Mouse (Mus musculus) stomach, embryonic 14.5 days (tissue): ENCODE results near the gene 4930415O20Rik. TPM values are rescaled to one million over a fixed set of nuclear protein-coding genes. Genes with fewer than 3 reads are reported as not detected.

Experiments
- ATAC-seq: fragments of 200-750 bp; cut with Nextera tagmentation; 2 replicates; pipeline ENCODE4 v1.8.0; 2017; ENCODE audit warnings: low read depth, moderate TSS enrichment; ENCODE audit not compliant: insufficient number of reproducible peaks, insufficient read depth, low FRiP score
- H3K27ac ChIP-seq: fragments of 300-500 bp; sonication (generic); 2 replicates; pipeline ENCODE4 v1.5.1; 2014; ENCODE audit warnings: mild to moderate bottlenecking, low read length, moderate library complexity, mixed read lengths
- H3K27me3 ChIP-seq: fragments of 300-500 bp; sonication (generic); 2 replicates; pipeline ENCODE4 v1.6.1; 2014; ENCODE audit warnings: low read length, control low read depth, mixed read lengths; ENCODE audit not compliant: control insufficient read depth, insufficient read depth
- H3K36me3 ChIP-seq: fragments of 300-500 bp; sonication (generic); 2 replicates; pipeline ENCODE4 v1.6.1; 2014; ENCODE audit warnings: mild to moderate bottlenecking, control low read depth, low read length, moderate library complexity, mixed read lengths; ENCODE audit not compliant: control insufficient read depth, insufficient read depth
- H3K4me1 ChIP-seq: fragments of 300-500 bp; sonication (generic); 2 replicates; pipeline ENCODE4 v1.6.1; 2014; ENCODE audit warnings: low read length, control low read depth, mixed read lengths; ENCODE audit not compliant: control insufficient read depth, insufficient read depth
- H3K4me2 ChIP-seq: fragments of 300-500 bp; sonication (generic); replicated peaks from 2 replicates; pipeline ENCODE4 v1.6.1; 2014; ENCODE audit warnings: low read depth, low read length, control low read depth
- H3K4me3 ChIP-seq: fragments of 300-500 bp; sonication (generic); 2 replicates; pipeline ENCODE4 v1.5.1; 2014; ENCODE audit warnings: low read depth, low read length, control low read depth
- H3K9ac ChIP-seq: fragments of 300-500 bp; sonication (generic); replicated peaks from 2 replicates; pipeline ENCODE4 v1.6.1; 2014; ENCODE audit warnings: low read depth, mild to moderate bottlenecking, control low read depth, low read length, moderate library complexity, mixed read lengths
- H3K9me3 ChIP-seq: fragments of 300-500 bp; sonication (generic); 2 replicates; pipeline ENCODE4 v1.6.1; 2016; ENCODE audit warnings: low read depth, low read length, control low read depth; ENCODE audit not compliant: control insufficient read depth
- WGBS: fragments of 180-500 bp; shearing (Covaris S2); extraction: QIAGEN DNeasy Blood & Tissue Kit; methylation state at CpG from one replicate; pipeline ENCODE4 v1.1.7; 2014; 5-methylcytosine and 5-hydroxymethylcytosine counted together
- polyA plus RNA-seq: library from polyadenylated mRNA; unstranded; fragments of >200 nt; fragmentation: Nextera tagmentation; extraction: Ambion mirVana; gene quantifications from 2 replicates; pipeline ENCODE4 v1.2.1, GENCODE M21; 2014

Gene 4930415O20Rik
- polyA plus RNA-seq, 1 experiment from 2014 or later: not detected

GRCm38 (mm10) chr15:98614551-98614950 is 43.7 kb downstream of the 4930415O20Rik start:
- H3K27ac ChIP-seq: no peak overlapping the region; the same call in 1 of the 2 replicates
- no peaks in the 10 kb centered on the region for H3K36me3 ChIP-seq
- no peak overlapping the region for H3K4me3 ChIP-seq
- no peak for ATAC-seq
- H3K4me1 ChIP-seq: peaks cover 8% of the 10 kb centered on the region
- no peak overlapping the region for H3K9ac ChIP-seq
- WGBS: 54% methylated on average over 9 of the region's 9 CpGs
- H3K9me3 ChIP-seq: no peaks in the 10 kb centered on the region
- no peaks in the 10 kb centered on the region for H3K27me3 ChIP-seq
- H3K4me2 ChIP-seq: no peak overlapping the region

DNA sequence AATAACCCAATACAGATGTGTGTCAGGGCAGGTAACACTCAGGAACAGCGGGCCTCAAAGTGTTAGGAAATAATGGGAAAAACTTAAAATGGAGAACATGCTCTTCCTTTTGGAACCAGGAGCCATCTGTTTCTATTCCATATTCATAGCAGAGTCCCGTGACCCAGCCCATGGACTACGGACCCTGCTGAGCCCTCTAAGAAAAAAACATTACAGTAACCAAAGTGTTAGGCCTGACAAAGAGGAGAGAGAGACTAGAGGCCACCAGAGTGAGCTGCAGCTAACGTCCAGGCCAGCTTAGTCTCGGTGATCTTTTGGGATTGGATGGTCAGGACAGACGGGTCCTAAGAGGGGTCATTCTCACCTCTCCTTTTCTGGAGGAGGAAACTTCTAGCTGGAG is 44.2 kb downstream of the 4930415O20Rik start:
- Histone ChIP-seq H3K4me1 (peaks cover 8% of the 10 kb centered on the region), H3K9me3 (no peaks in the 10 kb centered on the region), H3K27ac (no peak overlapping the region; the same call in 1 of the 2 replicates), H3K4me2 (no peak overlapping the region), H3K27me3 (no peaks in the 10 kb centered on the region), H3K9ac (no peak overlapping the region), H3K4me3 (no peak overlapping the region), H3K36me3 (no peaks in the 10 kb centered on the region)
- no peak for ATAC-seq
- 53% methylated on average over 6 of the region's 6 CpGs for WGBS

DNA sequence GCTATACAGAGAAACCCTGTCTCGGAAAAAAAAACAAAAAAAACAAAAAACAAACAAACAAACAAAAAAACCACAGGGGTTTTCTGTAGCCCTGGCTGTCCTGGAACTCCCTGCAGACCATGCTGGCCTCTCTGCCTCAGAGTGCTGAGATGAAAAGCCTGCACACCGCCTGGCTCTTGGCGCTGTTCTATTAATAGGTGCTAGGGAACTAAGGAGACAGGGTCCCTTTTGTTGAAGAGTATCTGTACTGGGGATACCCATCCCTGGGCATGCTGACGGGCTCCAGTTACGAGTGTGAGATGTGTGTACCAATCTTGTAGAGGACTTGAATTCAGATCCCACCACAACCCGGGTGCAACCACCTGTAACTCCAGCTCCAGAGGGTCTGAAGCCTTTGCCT is 44.9 kb downstream of the 4930415O20Rik start:
- no peak overlapping the region for H3K9ac ChIP-seq
- no peaks in the 10 kb centered on the region for H3K36me3 ChIP-seq
- no peak overlapping the region for H3K4me2 ChIP-seq
- 74% methylated on average over 6 of the region's 6 CpGs for WGBS
- H3K27ac ChIP-seq: no peak overlapping the region
- no peaks in the 10 kb centered on the region for H3K27me3 ChIP-seq
- H3K4me3 ChIP-seq: no peak overlapping the region
- H3K9me3 ChIP-seq: no peaks in the 10 kb centered on the region
- no peak for ATAC-seq
- 0 out of 2 replicates have a peak, but pooled peaks cover 4% of the 10 kb centered on the region for H3K4me1 ChIP-seq

GRCm38 (mm10) chr15:98616362-98617175 is 45.8 kb downstream of the 4930415O20Rik start:
- H3K27ac ChIP-seq: no peak overlapping the region
- WGBS: 36% methylated on average over 20 of the region's 20 CpGs
- no peak for ATAC-seq
- H3K27me3 ChIP-seq: no peaks in the 10 kb centered on the region
- no peaks in the 10 kb centered on the region for H3K36me3 ChIP-seq
- H3K9ac ChIP-seq: no peak overlapping the region
- H3K4me3 ChIP-seq: no peak overlapping the region
- no peaks in the 10 kb centered on the region for H3K9me3 ChIP-seq
- 0 out of 2 replicates have a peak, but pooled peaks cover 4% of the 10 kb centered on the region for H3K4me1 ChIP-seq
- no peak overlapping the region for H3K4me2 ChIP-seq

- Histone ChIP-seq H3K4me1 (0 out of 2 replicates have a peak, but pooled peaks cover 4% of the 10 kb centered on the region), H3K36me3 (no peaks in the 10 kb centered on the region), H3K9ac (no peak overlapping the region), H3K4me2 (no peak overlapping the region), H3K4me3 (no peak overlapping the region), H3K9me3 (no peaks in the 10 kb centered on the region), H3K27me3 (no peaks in the 10 kb centered on the region), H3K27ac (no peak overlapping the region)
- ATAC-seq: no peak
- WGBS: under 1% methylated on average over 12 of the region's 12 CpGs
Observed at GRCm38 (mm10) chr15:98617176-98617537, 46.4 kb downstream of the 4930415O20Rik start.

DNA sequence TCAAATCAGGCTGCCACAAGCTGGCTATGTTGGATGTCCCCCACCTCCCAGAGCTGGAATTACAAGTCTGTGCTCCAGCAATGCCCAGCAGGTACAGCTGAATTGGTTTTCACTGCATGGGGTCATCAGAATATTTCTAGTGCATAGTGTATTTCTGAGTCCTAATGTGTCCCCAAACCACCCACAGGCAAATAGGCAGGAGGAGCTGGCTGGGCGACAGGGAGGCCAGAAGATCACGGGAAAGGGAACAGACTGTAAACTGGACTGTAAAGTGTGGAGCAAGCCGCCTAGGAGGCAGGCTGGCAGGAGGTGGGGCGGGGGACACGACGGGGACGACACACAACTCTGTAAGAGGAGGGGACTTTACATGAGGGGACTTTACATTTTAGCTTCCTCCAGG is 51.4 kb downstream of the 4930415O20Rik start:
- Histone ChIP-seq H3K27ac (no peak overlapping the region), H3K4me3 (no peak overlapping the region), H3K4me1 (peaks cover 5% of the 10 kb centered on the region; the same call in 1 of the 2 replicates), H3K27me3 (no peaks in the 10 kb centered on the region), H3K36me3 (no peaks in the 10 kb centered on the region), H3K4me2 (no peak overlapping the region), H3K9ac (no peak overlapping the region), H3K9me3 (no peaks in the 10 kb centered on the region)
- 7% methylated on average over 7 of the region's 7 CpGs for WGBS
- ATAC-seq: no peak

DNA sequence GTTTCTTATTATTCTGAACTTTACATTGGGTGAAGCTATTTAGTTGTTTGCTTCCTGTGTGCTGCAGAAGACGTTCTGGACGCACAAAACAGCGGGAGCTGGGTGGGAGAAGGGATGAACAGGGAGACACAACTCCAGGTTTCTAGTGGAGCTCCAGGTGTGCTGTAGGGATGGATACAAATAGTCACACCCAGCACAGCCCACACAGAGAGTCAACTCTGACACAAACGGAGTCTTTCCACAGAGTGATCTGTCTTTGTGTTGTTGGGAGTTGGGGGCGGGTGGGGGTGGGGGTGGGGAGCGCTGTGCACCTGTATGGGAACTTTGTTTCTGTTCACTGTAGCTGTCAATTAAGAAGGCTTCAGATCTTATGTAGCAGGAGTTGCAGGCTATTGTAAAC is 51.9 kb downstream of the 4930415O20Rik start:
- Histone ChIP-seq H3K36me3 (no peaks in the 10 kb centered on the region), H3K4me1 (peaks cover 5% of the 10 kb centered on the region; the same call in 1 of the 2 replicates), H3K9ac (no peak overlapping the region), H3K27me3 (no peaks in the 10 kb centered on the region), H3K9me3 (no peaks in the 10 kb centered on the region), H3K4me2 (no peak overlapping the region), H3K4me3 (no peak overlapping the region), H3K27ac (no peak overlapping the region)
- ATAC-seq: no peak
- 20% methylated on average over 6 of the region's 6 CpGs for WGBS

DNA sequence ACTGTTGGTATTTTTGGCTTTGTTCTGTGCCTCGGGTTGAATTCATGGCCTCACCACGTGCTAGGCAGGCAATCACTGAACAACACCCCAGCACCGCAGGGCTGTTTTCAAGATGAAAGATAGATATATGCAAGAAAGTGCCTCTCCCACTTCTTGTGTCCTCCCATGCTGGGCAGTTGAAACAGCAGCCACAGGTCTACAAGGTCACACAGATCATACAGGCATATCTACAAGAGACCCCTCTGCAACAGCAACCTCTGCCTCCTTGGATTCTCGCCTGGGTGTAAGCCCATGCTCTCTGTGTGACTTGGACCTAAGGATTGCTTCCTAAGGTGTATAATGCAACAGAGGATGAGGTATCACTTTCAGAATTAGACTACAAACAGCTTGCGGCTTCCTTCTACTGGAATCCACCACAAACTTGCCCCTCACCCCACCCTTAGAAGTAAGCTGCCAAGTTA is 52.6 kb downstream of the 4930415O20Rik start:
- Histone ChIP-seq H3K4me2 (no peak overlapping the region), H3K27ac (no peak overlapping the region), H3K27me3 (no peaks in the 10 kb centered on the region), H3K9me3 (no peaks in the 10 kb centered on the region), H3K4me1 (peaks cover 8% of the 10 kb centered on the region), H3K4me3 (no peak overlapping the region), H3K9ac (no peak overlapping the region), H3K36me3 (no peaks in the 10 kb centered on the region)
- no peak for ATAC-seq
- 45% methylated on average over 5 of the region's 5 CpGs for WGBS
